Mouse (Mus musculus): ENCODE results near the gene Cdc42bpa.

DNA sequence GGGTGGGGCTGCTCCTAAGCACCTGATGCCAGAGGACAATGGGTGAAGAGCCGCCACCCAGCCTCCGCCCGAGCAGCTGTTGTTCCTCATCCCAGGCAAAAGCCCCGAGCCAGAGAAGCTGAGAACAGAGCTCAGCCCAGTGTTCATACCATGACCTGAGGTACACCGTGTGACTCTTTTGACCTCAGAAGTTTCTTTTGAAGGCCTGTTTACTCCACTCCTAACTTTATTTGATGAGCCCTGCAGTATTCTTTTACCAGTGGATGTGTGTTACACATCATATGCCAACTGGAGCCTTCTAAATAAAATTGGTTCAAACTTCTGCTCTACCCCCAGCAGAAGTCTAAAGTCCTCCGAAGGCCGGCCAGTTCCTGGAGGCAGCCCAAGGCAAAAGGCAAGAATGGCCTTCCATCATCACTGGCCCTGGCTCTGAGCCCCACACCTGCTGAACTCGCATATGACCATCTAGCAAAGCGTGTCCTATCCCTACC is 250.6 kb downstream of the Cdc42bpa start:
- no peak for TF ChIP-seq CTCF (IDR thresholded peaks at IDR 0.05; ENCODE audit: low read depth)
- TF ChIP-seq EP300 (IDR thresholded peaks at IDR 0.05; ENCODE audit: low read depth) = no peak
